Mouse (Mus musculus) liver, adult 2 months (tissue): Measurements from ENCODE around the gene Prss30.

Experiments
- CTCF ChIP-seq: fragments of 200-500 bp; IDR thresholded peaks from 2 replicates; pipeline ENCODE4 v1.5.1; 2011; ENCODE audit warnings: low read depth, low read length, control low read depth
- POLR2A ChIP-seq: fragments of 200-500 bp; IDR thresholded peaks from 2 replicates; pipeline ENCODE4 v1.6.1; 2011; ENCODE audit warnings: low read length, control low read depth; ENCODE audit not compliant: insufficient read depth; ENCODE audit errors: extremely low read depth

- TF ChIP-seq POLR2A (no peak), CTCF (no peak)
Observed at GRCm38 (mm10) chr17:24020696-24021095, 40.3 kb upstream of the Prss30 start.
